Comparison of ENCODE assay signal across 1 mouse cellular context in the genomic region with DNA sequence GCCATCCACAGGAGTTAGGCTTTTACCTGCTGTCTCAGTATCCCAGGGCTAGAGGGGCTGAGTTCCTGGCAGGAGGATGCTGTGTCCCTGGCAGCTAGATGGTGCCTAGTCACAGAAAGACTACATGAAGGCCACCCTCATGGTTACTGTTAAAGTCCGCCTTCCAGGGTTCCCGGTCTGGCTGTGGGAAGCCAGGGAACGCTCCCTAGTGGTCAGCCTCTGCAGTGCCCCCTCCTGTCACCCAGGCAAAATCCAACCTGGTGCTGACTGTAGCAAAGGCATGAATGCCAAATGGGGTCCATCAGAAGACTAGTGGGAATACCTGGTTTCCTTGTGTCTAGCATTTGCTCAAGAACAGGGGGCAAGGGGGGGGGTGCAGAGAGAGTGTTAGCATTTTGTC.
TF ChIP-seq lines count a peak whose summit lies in the region.

No protein-coding gene starts in this region.

TF ChIP-seq in MEL, 35 proteins besides CTCF, POLR2A, EP300 and RAD21 (continued from another document):
- no peak for TF ChIP-seq SMC3 (IDR thresholded peaks at IDR 0.05; ENCODE audit: low read depth, low read length)
- no peak for TF ChIP-seq TAL1 (IDR thresholded peaks at IDR 0.05; ENCODE audit: low read length)
- TF ChIP-seq HCFC1 (IDR thresholded peaks at IDR 0.05; ENCODE audit: low read depth, low read length), result no peak
- TF ChIP-seq ELF1 (IDR thresholded peaks at IDR 0.05; ENCODE audit: low read depth, low read length), result no peak
- no peak for TF ChIP-seq USF2 (IDR thresholded peaks at IDR 0.05; ENCODE audit: borderline replicate concordance in 1 of 2, insufficient read depth in 1 of 2, low read depth in 1 of 2, low read length in 2 of 2)
- no peak for TF ChIP-seq KAT2A (conservative IDR thresholded peaks at IDR 0.05; ENCODE audit: low read depth, low read length)
- TF ChIP-seq ZMIZ1 (IDR thresholded peaks at IDR 0.05; ENCODE audit: low read depth, low read length), result no peak
